Mouse (Mus musculus) testis, adult 2 months (tissue): ENCODE measurements around the gene Rasgef1b. TPM values are rescaled to one million over a fixed set of nuclear protein-coding genes. Genes with fewer than 3 reads are reported as not detected.
"Not testable (repeated sequence)": the region's sequence is repeated elsewhere in the genome, so short reads cannot be mapped to it uniquely, and the experiment has no call there.

Experiments
- H3K27ac ChIP-seq: fragments of 200-500 bp; 2 replicates; pipeline ENCODE4 v1.5.1; 2012; ENCODE audit warnings: low read depth, low read length; ENCODE audit not compliant: control insufficient read depth, insufficient read depth
- H3K27me3 ChIP-seq: fragments of 200-500 bp; 2 replicates; pipeline ENCODE4 v1.6.1; 2012; ENCODE audit warnings: mild to moderate bottlenecking, low read length, moderate library complexity; ENCODE audit not compliant: control insufficient read depth, insufficient read depth
- H3K36me3 ChIP-seq: fragments of 200-500 bp; 2 replicates; pipeline ENCODE4 v1.6.1; 2012; ENCODE audit warnings: mild to moderate bottlenecking, low read length; ENCODE audit not compliant: control insufficient read depth, insufficient read depth
- H3K4me1 ChIP-seq: fragments of 200-500 bp; 2 replicates; pipeline ENCODE4 v1.6.1; 2012; ENCODE audit warnings: low read length; ENCODE audit not compliant: control insufficient read depth, insufficient read depth
- H3K4me3 ChIP-seq: fragments of 200-500 bp; 2 replicates; pipeline ENCODE4 v1.5.1; 2012; ENCODE audit warnings: low read depth, mild to moderate bottlenecking, low read length, moderate library complexity, mixed read lengths; ENCODE audit not compliant: control insufficient read depth
- CTCF ChIP-seq: fragments of 200-500 bp; IDR thresholded peaks from 2 replicates; pipeline ENCODE4 v1.5.1; 2012; ENCODE audit warnings: low read depth, mild to moderate bottlenecking, inconsistent platforms, low read length, moderate library complexity; ENCODE audit not compliant: control insufficient read depth, insufficient read depth, insufficient replicate concordance
- POLR2A ChIP-seq: fragments of 200-500 bp; IDR thresholded peaks from 2 replicates; pipeline ENCODE4 v1.6.1; 2012; ENCODE audit warnings: low read depth, mild to moderate bottlenecking, inconsistent platforms, low read length, moderate library complexity; ENCODE audit not compliant: control insufficient read depth
- polyA plus RNA-seq: library from polyadenylated mRNA; depleted of rRNA; stranded (reverse); fragments of >200 nt; gene quantifications from 2 replicates; pipeline ENCODE4 v1.2.3, GENCODE M21; 2012

The Rasgef1b gene
- polyA plus RNA-seq, 1 experiment, result 3.2 TPM

DNA sequence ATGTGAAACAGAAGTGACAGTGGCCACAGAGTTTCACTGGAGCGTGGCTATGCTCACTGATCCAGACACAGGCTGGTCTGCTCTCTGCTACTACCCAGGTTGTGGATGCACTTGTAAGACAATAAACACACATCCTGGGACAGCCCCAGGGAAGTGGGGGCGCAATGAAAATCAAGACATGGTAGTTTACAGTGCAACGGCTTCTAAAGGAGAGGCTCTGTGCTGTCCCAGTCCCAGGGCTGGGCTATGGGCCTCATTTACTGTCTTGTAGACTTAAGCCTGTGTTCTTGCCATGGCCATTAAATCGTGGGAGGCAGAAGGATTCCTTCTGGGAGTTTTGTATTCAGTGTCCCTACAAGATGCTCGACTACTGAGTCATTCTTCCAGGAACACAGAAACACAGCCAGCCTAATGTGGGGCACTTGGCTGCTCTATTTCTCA is 504.3 kb downstream of the Rasgef1b start:
- Histone ChIP-seq H3K36me3 (no peaks in the 10 kb centered on the region), H3K27ac (no peak overlapping the region), H3K27me3 (no peaks in the 10 kb centered on the region), H3K4me3 (no peak overlapping the region), H3K4me1 (no peaks in the 10 kb centered on the region)
- TF ChIP-seq POLR2A (no peak), CTCF (no peak)

DNA sequence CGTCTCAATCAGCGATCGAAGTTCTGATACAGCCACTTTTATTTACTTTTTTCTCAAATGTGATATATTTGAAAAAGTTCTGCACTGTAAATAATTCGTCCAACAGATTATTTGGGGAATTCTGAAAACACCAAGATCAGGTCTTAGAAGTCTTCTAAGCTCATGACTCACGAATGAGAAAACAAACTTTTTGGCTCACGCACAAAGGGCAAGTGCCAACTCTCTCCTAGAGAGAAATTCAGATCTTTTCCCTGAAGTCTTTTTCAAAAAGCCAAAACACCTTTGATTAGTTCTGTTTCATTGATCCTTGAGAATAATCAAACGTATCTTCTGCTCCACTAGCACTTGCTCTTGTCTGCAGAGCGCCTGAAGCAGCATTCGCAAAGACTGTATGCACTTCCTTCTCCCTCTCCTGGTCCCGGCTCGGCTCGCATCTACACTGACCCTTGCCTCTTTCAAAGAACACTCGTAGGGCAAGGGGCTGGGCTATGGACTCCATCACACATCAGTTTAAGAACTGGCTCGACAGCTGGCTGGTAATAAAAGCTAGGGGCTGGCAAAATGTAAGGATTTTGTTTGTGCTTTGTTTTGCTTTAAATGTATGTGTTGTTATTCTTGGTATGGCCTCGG is 504.9 kb downstream of the Rasgef1b start:
- Histone ChIP-seq H3K27ac (no peak overlapping the region), H3K27me3 (no peaks in the 10 kb centered on the region), H3K4me3 (no peak overlapping the region), H3K36me3 (no peaks in the 10 kb centered on the region), H3K4me1 (no peaks in the 10 kb centered on the region)
- TF ChIP-seq POLR2A (no peak), CTCF (no peak)

DNA sequence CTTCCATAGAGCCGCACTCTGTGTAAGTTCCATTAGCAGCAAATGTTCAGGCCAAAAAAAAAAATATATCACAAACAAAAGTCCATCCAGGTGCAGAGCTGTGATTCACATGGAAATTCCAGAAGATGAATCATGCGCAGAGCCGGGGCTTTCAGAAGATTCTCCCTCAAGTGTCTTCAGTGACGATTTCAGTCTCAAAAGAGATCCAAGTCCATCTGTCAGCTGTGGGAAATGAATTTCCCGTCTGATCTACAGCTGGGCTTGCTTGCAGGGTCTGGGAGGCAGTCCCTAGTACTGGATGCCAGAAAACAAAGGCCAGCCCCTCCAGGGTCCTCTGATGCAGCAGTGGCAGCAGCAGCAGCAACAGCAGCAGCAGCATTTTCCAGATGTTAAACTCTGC is 510.5 kb downstream of the Rasgef1b start:
- H3K27me3 ChIP-seq, result no peaks in the 10 kb centered on the region
- no peaks in the 10 kb centered on the region for H3K4me1 ChIP-seq
- H3K36me3 ChIP-seq, result no peaks in the 10 kb centered on the region
- H3K27ac ChIP-seq, result no peak overlapping the region
- H3K4me3 ChIP-seq, result no peak overlapping the region
- TF ChIP-seq CTCF (no peak), POLR2A (no peak)

DNA sequence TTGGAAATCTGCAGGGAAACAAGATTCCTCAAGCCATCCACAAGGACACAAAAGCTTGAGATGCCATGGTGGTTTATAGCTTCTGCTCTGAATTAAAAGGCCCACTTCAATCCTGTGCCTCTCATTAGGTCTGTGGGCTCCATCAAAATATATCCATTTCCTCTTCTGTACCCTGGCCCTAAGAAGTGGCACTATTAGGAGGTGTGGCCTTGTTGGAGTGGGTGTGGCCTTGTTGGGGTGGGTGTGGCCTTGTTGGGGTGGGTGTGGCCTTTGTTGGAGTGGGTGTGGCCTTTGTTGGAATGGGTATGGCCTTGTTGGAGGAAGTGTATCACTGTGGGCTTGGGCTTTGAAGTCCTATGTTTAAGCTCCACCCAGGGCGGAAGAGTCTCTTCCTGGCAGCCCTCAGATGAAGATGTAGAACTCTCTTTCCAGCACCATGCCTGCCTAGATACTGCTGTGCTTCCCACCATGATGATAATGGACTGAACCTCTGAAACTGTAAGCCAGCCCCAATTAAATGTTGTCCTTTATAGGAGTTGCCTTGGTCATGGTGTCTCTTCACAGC is 512.2 kb downstream of the Rasgef1b start:
- not testable (repeated sequence) for H3K4me1 ChIP-seq, H3K36me3 ChIP-seq, H3K27me3 ChIP-seq, H3K27ac ChIP-seq, H3K4me3 ChIP-seq

DNA sequence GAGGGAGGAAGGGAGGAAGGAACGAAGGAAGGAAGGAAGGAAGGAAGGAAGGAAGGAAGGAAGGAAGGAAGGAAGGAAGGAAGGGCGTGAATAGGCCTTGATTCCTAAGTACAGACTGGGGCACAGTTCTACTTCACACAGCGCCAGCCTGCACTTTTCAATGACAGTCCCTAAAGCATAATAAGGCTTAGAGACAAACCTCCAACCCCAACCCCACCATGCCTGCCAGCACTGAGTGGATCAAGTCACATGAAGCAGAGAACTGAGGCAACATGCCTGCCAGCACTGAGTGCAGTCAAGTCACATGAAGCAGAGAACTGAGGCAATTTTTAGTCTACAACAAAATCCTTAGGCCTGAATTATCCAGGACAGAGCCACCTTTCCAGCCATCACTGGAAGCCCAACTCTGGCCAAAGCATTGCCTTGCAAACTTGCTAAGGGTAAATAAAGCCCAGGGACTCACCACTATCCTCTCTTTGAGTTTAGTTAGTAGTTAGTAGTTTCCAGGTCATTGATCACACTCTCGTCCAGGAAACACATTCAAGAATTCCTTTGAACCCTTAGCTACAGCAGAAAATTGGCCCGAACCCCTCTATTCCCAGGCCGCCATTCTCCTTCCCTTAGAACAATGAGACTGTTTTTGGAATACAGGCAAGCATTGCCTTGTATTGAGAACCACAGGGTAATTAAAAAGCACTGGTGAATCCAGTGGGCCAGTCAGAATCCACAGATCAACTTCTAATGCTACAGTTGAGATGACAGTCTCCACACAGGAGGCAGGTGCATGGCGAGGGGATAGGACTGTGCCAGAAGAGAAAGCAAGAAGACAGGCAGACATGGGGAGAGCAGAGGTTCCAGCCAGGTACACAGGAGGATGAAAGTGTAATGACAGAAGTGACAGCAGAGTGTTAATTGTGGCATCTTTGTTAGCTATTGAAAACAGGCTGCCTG is 513.4 kb downstream of the Rasgef1b start:
- no peaks in the 10 kb centered on the region for H3K4me1 ChIP-seq
- H3K27me3 ChIP-seq, result no peaks in the 10 kb centered on the region
- H3K4me3 ChIP-seq, result no peak overlapping the region
- no peak overlapping the region for H3K27ac ChIP-seq
- no peaks in the 10 kb centered on the region for H3K36me3 ChIP-seq
- TF ChIP-seq CTCF (no peak), POLR2A (no peak)

DNA sequence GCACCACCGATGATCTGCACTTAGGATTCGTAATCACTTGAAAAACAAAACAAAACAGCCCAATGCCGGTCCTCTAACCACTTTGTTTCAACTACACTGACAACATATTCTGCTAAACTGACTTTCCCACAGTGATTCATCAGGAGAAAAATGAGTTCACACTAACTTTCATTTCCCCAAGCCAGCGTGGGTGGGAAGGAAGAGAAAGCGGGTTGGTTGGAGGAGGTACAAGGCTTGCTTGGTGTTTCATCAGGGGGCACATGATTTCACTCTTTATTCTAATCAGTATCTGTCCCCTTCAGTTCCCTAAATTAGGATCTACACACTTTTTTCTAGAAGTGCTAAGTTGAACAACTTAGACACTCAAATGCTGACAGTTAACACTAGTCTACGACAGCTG is 514.5 kb downstream of the Rasgef1b start:
- TF ChIP-seq POLR2A (no peak), CTCF (no peak)
- Histone ChIP-seq H3K36me3 (no peaks in the 10 kb centered on the region), H3K27ac (no peak overlapping the region), H3K27me3 (no peaks in the 10 kb centered on the region), H3K4me1 (no peaks in the 10 kb centered on the region), H3K4me3 (no peak overlapping the region)

DNA sequence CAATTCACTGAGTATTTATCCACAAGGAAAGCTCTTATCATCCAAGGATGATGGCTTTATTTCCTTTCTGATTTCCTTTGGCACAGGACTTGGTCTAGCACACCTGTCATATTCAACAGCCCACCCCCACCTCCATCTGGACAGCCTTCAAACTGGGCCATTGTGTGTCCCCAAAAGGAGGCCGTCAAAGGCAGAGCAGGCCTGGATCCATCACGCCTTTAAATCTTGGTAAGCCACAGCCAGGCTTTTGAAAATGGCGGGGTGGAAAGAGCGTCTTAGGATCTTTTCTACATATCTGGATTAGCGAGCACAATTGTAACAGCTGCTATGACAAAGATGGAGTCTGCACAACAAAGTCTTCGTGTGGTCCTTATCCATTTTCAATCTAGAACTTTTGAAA is 515.7 kb downstream of the Rasgef1b start:
- Histone ChIP-seq H3K4me3 (no peak overlapping the region), H3K27me3 (no peaks in the 10 kb centered on the region), H3K27ac (no peak overlapping the region), H3K36me3 (no peaks in the 10 kb centered on the region), H3K4me1 (no peaks in the 10 kb centered on the region)
- TF ChIP-seq POLR2A (no peak), CTCF (no peak)

DNA sequence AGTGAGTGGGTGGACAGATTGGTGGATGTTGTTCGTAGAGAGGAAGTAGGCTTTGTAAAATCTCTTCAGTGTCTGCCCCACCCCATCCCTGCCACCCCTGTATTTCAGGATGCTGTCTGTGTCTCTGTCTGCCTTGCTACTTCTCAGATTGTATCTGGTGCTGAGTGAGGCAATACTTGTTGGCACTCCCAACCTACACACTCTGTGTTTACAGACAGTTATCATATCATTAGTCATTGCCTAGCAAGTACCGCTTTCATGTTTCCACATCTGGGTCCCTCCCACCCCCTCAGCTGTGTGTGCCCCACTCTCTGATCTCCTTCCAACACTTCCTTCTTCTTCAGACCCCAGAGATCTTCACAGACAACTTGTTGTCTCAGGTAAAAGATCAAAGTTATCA is 525.4 kb downstream of the Rasgef1b start:
- H3K36me3 ChIP-seq, result no peaks in the 10 kb centered on the region
- no peaks in the 10 kb centered on the region for H3K4me1 ChIP-seq
- TF ChIP-seq CTCF, result no peak
- no peak for TF ChIP-seq POLR2A
- no peaks in the 10 kb centered on the region for H3K27me3 ChIP-seq
- H3K4me3 ChIP-seq, result no peak overlapping the region
- no peak overlapping the region for H3K27ac ChIP-seq
